Mouse (Mus musculus): Measurements from ENCODE around the gene Glrp1.

The Glrp1 gene

DNA sequence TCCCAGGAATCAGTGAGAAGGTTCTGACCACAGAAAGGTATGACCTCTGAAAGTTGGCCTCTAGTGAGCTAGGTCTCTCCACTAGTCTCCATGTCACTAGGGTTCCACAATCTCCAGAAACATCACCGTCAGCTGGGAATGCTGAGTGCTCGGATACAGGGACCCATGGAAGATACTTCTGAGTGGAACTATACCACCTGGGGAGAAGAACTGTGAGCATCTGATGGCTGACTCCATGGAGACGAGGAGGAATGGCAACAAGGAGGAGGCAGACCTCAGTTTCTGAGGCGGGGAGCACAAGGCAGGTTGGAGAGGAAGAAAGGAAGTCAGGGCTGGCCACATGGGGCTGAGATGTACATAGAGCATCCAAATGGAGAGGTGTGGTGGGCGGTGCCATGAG is 50.2 kb downstream of the Glrp1 start:
- no peak for DNase-seq

- DNase-seq, result no peak
Observed at GRCm38 (mm10) chr1:88459196-88459595, 50.7 kb downstream of the Glrp1 start.

- DNase-seq, result peak; percentile 81
Observed at GRCm38 (mm10) chr1:88456451-88457072, 53.3 kb downstream of the Glrp1 start.

DNA sequence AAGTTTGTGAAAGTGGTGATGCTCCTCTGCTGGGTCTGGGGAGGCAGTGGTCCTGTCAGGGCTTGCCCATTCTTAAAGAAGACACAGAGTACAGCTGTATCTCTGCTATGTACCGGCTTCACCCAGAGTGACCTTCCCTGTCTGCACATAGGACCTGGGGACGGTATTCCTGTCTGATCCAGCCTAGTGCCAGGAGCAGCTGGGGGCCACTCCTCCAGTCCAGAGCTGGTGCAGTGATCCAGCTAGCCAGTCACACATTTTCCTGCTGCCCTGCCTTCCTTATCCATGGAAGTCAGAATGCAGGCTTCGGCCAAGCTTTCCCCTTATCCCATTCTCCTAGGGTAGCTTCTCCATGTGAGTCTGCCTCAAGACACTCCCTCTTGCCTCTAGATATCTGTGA is 54.1 kb downstream of the Glrp1 start:
- no peak for DNase-seq

GRCm38 (mm10) chr1:88454703-88455102 is 55.2 kb downstream of the Glrp1 start:
- DNase-seq, result no peak

- no peak for DNase-seq
Observed at GRCm38 (mm10) chr1:88452198-88452597, 57.7 kb downstream of the Glrp1 start.

DNA sequence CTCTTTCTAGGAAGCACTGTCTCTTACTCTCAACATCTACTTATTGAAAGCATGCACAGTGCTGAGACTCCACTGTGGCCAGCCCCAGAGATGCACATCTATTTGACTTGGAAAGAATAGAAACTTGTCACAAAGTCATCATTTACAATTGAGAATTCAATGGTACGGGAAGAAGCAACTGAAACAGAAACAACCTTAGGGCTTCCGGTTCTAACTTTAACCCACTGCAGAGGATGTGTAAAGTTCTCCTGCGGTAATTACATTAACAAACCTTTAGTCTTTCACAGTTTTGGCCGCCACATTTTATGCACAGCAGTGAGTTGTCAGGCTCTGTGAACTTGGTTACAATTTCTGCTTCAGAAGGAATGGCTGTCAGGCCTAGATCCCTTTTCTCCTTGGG is 59.2 kb downstream of the Glrp1 start:
- no peak for DNase-seq

Measured in thymus, postnatal 14 days (tissue).